Mouse (Mus musculus): Measurements from ENCODE around the gene Ints7. TPM values are rescaled to one million over a fixed set of nuclear protein-coding genes. Genes with fewer than 3 reads are reported as not detected.
A peak's percentile ranks its signal among the peaks of the same experiment; 100 is the strongest.

Ints7 gene
- total RNA-seq, 1 experiment from 2014 or later, result 76.4 TPM

GRCm38 (mm10) chr1:191618067-191618766 lies 42.8 kb downstream of the Ints7 start:
- no peak for ATAC-seq (replicated peaks in 1 of 2; ENCODE audit: insufficient read depth in 1 of 2, low FRiP score in 2 of 2, low TSS enrichment in 1 of 2, low read depth in 1 of 2, poor library complexity in 2 of 2, severe bottlenecking in 2 of 2)

DNA sequence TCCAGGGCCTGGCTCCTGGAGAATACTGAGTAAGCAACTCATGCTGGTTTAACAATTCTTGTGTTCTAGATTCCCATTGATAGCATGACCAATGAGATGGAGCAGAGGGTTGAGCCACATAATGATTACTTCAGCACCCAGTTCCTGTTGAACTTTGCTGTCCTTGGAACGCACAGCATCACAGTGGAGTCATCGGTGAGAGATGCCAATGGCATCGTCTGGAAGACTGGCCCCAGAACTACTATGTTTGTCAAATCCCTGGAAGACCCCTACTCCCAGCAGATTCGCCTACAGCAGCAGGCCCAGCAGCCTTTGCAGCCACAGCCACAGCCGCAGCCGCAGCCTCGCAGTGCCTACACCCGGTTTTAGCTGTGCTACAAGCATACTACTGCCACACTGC lies 45.7 kb downstream of the Ints7 start:
- no peak for ATAC-seq (replicated peaks in 1 of 2; ENCODE audit: insufficient read depth in 1 of 2, low FRiP score in 2 of 2, low TSS enrichment in 1 of 2, low read depth in 1 of 2, poor library complexity in 2 of 2, severe bottlenecking in 2 of 2)

- ATAC-seq (replicated peaks in 1 of 2; ENCODE audit: insufficient read depth in 1 of 2, low FRiP score in 2 of 2, low TSS enrichment in 1 of 2, low read depth in 1 of 2, poor library complexity in 2 of 2, severe bottlenecking in 2 of 2), result no peak
Measured at GRCm38 (mm10) chr1:191622801-191623200, 47.4 kb downstream of the Ints7 start.

DNA sequence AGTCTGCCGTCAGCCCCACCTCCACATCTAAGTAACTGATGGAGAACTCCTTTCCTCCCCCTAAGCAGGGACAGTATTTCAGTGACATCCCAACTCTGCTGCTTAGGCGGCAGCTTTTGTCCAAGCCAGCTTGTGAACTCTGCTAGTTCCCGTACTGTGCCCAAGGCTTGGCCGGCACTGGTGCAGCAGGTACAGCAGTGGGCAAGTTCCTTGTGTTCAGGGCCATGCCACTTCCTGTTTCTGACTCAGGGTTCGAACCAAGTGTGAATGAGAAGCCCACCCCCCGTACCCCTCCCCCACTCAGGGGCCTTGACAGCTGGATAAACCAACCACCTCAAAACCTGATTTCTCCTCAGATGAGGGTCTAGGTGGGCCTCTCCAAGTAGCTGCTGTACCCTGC lies 49.1 kb downstream of the Ints7 start:
- ATAC-seq (replicated peaks in 1 of 2; ENCODE audit: insufficient read depth in 1 of 2, low FRiP score in 2 of 2, low TSS enrichment in 1 of 2, low read depth in 1 of 2, poor library complexity in 2 of 2, severe bottlenecking in 2 of 2), result no peak

- no peak for ATAC-seq (replicated peaks in 1 of 2; ENCODE audit: insufficient read depth in 1 of 2, low FRiP score in 2 of 2, low TSS enrichment in 1 of 2, low read depth in 1 of 2, poor library complexity in 2 of 2, severe bottlenecking in 2 of 2)
Measured at GRCm38 (mm10) chr1:191625026-191625425, 49.6 kb downstream of the Ints7 start.

DNA sequence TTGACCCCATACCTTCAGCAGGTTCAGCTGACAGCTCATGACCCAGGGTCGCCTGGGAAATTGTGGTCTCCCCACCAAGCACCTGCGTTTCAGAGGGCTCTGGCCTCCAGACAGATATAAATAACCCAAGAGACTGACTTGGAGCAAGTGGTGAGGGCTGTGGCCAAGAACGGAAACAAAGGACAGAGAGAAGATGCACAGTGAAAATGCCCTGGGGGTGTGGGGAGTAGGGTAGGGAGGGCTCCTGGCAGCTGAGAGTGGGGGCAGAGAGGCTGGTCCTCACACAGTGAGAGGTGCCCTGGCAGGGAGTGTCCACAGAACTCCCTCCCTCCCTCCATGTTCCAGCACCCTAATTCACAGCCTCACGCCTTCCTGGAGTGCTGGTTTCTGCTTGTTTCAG lies 50.2 kb downstream of the Ints7 start:
- ATAC-seq (replicated peaks in 1 of 2; ENCODE audit: insufficient read depth in 1 of 2, low FRiP score in 2 of 2, low TSS enrichment in 1 of 2, low read depth in 1 of 2, poor library complexity in 2 of 2, severe bottlenecking in 2 of 2), result peak; percentile 17 to 43

GRCm38 (mm10) chr1:191628457-191629169 lies 53.2 kb downstream of the Ints7 start:
- no peak for ATAC-seq (replicated peaks in 1 of 2; ENCODE audit: insufficient read depth in 1 of 2, low FRiP score in 2 of 2, low TSS enrichment in 1 of 2, low read depth in 1 of 2, poor library complexity in 2 of 2, severe bottlenecking in 2 of 2)

- no peak for ATAC-seq (replicated peaks in 1 of 2; ENCODE audit: insufficient read depth in 1 of 2, low FRiP score in 2 of 2, low TSS enrichment in 1 of 2, low read depth in 1 of 2, poor library complexity in 2 of 2, severe bottlenecking in 2 of 2)
Measured at GRCm38 (mm10) chr1:191629170-191629636, 53.8 kb downstream of the Ints7 start.

GRCm38 (mm10) chr1:191632511-191633095 lies 57.2 kb downstream of the Ints7 start:
- ATAC-seq (replicated peaks in 1 of 2; ENCODE audit: insufficient read depth in 1 of 2, low FRiP score in 2 of 2, low TSS enrichment in 1 of 2, low read depth in 1 of 2, poor library complexity in 2 of 2, severe bottlenecking in 2 of 2), result no peak

DNA sequence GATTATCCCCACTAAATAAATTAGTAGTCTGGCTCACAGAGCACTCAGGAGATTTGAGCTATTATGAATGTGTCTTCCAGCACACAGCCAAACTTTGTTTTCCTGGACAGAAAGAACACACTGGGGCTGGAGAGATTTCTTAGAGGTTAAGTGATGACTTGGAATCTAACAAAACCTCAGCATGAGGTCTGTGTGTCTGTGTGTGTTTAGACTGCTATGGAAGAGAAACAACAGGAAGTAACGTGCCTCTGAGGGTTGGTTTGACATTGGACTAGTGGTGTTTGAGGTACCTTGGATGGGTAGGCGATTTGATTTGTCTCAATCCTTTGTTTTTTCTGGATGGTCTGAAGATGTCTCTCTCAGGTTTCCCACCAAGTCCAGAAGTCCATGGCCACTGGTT lies 58.7 kb downstream of the Ints7 start:
- no peak for ATAC-seq (replicated peaks in 1 of 2; ENCODE audit: insufficient read depth in 1 of 2, low FRiP score in 2 of 2, low TSS enrichment in 1 of 2, low read depth in 1 of 2, poor library complexity in 2 of 2, severe bottlenecking in 2 of 2)

DNA sequence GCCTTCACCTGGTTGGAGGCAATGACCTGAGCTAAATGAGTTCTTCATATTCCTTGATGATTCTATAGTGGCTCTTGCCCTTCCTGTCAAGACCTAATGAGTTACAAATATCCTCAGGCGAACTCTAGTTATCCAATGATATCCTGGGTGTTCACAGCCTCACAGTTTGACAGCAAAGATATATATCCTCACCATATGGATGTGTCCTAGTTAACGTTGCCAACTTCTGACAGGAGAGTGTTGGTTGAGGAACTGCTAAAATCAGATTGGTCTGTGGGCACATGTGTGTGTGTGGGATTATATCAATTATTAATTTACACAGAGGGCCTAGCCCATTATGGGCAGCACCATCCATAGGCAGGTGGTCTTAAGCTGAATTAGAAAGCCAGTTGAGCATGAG lies 63.0 kb downstream of the Ints7 start:
- no peak for ATAC-seq (replicated peaks in 1 of 2; ENCODE audit: insufficient read depth in 1 of 2, low FRiP score in 2 of 2, low TSS enrichment in 1 of 2, low read depth in 1 of 2, poor library complexity in 2 of 2, severe bottlenecking in 2 of 2)

GRCm38 (mm10) chr1:191639200-191639807 lies 63.9 kb downstream of the Ints7 start:
- no peak for ATAC-seq (replicated peaks in 1 of 2; ENCODE audit: insufficient read depth in 1 of 2, low FRiP score in 2 of 2, low TSS enrichment in 1 of 2, low read depth in 1 of 2, poor library complexity in 2 of 2, severe bottlenecking in 2 of 2)

DNA sequence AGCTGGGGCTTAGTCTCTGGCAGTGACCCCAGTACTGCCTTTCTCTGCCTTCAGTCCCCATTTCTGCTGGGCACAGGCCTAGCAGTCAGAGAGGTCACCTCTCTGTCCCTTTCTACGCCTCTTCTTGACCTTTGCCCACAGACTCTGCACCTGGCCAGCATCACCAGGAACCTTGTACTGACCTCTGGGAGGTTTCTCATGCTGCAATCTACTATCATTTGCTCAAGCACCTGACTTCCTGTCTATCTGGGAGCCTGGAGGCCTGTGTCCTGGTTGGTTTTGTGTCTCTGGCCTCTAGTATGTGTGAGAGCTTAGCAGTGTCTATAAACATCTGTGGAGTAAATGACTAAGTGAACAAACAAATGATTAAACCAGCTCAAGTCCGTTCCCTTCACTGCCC lies 64.7 kb downstream of the Ints7 start:
- no peak for ATAC-seq (replicated peaks in 1 of 2; ENCODE audit: insufficient read depth in 1 of 2, low FRiP score in 2 of 2, low TSS enrichment in 1 of 2, low read depth in 1 of 2, poor library complexity in 2 of 2, severe bottlenecking in 2 of 2)

GRCm38 (mm10) chr1:191640848-191641247 lies 65.4 kb downstream of the Ints7 start:
- ATAC-seq (replicated peaks in 1 of 2; ENCODE audit: insufficient read depth in 1 of 2, low FRiP score in 2 of 2, low TSS enrichment in 1 of 2, low read depth in 1 of 2, poor library complexity in 2 of 2, severe bottlenecking in 2 of 2), result no peak

DNA sequence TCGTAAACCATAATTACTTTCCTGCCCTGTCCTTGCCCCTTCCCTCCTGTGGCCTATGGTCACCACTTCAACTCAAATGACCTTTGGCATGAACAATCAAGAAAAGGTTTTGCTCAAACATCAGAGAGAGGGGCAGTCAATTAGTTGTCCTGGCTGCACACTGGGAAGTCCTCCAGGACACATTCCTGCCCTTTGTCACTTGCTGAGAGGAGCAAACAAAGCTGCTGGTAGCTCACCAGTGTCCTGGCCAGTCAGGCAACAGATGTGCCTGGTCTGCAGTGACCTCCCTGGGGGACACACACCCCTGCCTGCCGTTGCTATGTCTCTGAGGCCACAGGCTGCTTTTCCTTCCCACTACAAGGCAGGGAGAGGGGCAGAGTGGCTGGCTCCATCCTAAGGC lies 66.0 kb downstream of the Ints7 start:
- ATAC-seq (replicated peaks in 1 of 2; ENCODE audit: insufficient read depth in 1 of 2, low FRiP score in 2 of 2, low TSS enrichment in 1 of 2, low read depth in 1 of 2, poor library complexity in 2 of 2, severe bottlenecking in 2 of 2), result no peak

DNA sequence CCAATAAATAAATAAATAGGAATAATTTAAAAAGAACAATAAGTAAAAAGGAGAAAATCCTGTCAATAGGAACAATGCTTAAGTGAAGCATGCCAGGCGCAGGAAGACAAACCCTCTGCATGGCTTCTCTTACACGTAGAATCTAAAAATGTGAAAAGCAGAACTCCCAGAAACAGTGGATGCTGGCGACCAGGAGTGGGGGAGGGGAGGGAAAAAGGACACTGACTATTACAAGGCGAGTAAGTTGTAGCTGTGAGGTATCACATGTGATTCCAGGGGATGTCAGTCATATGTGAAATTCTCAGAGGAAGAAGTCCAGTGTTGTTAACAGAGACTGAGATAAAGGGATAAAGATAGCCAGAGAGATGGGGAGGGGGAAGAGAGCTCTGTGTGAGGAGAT lies 67.5 kb downstream of the Ints7 start:
- no peak for ATAC-seq (replicated peaks in 1 of 2; ENCODE audit: insufficient read depth in 1 of 2, low FRiP score in 2 of 2, low TSS enrichment in 1 of 2, low read depth in 1 of 2, poor library complexity in 2 of 2, severe bottlenecking in 2 of 2)

DNA sequence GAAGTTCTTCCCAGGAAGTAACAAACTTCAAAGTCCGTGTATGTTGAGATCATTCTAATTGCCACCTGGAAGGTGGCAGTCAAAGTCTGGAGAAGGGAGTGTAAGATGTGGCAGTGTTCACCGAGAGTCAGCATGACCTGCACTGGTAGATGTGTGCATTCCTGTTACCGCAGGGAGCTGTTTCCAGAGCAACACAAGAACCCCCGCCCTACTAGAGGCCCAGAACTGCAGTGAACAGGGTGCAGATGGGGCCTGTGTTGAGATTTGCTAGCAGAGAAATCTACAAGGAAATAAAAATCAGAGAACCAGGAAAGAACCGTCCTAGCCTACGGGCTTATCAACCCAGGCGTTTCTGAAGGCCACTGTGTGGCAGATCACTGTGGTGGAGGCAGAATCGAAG lies 70.5 kb downstream of the Ints7 start:
- ATAC-seq (replicated peaks in 1 of 2; ENCODE audit: insufficient read depth in 1 of 2, low FRiP score in 2 of 2, low TSS enrichment in 1 of 2, low read depth in 1 of 2, poor library complexity in 2 of 2, severe bottlenecking in 2 of 2), result no peak

- ATAC-seq (replicated peaks in 1 of 2; ENCODE audit: insufficient read depth in 1 of 2, low FRiP score in 2 of 2, low TSS enrichment in 1 of 2, low read depth in 1 of 2, poor library complexity in 2 of 2, severe bottlenecking in 2 of 2), result no peak
Measured at GRCm38 (mm10) chr1:191647590-191647989, 72.2 kb downstream of the Ints7 start.
